Mouse (Mus musculus) brain, embryonic 18.5 days (tissue): ENCODE data around the gene Fam57a.

ENCODE experiments used
- DNase-seq: peaks from one replicate; pipeline ENCODE4 v3.0.0-alpha.2; 2012; ENCODE audit warnings: low read depth, low spot score

Fam57a gene

DNA sequence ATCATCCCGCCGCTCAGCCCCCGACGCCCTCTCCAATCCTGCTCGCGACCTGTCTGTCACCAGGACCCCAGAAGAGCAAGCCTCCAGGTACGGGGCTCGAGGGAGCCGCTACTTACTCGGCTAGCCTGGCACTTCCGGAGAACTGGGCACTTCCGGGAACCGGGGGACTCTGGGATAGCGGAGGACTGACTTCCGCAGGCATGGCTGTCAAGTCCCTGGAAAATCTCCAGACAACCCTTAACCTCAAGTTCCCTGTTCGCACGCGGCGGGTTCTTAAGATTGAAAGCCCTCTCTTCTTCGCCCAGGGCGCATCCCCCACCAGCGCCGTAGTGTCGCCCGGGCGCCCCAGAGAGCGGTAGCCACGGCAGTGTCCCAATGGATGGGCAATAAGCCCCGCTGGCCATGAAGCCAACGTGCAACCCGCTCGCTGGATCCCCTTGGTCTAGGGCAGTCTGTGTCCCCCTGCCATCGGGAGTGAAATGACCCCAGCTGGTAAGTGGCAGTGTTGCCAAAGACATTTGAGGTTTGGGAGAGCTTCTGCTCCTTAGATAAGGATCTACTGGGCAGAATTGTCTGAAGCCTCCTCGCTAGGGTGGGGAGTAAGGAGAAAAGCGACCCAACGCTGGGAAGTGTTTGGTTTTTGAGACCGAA lies at the start of gene Fam57a, which contains the start of gene Vps53:
Fam57a (plus strand) TSS at position 177 of the 651 bp plus-strand sequence.
Vps53 (minus strand) TSS at position 153 of the 651 bp plus-strand sequence.
- DNase-seq: peak; percentile 73

GRCm38 (mm10) chr11:76130859-76131258 lies 48.6 kb upstream of the Fam57a start:
- DNase-seq: no peak

DNA sequence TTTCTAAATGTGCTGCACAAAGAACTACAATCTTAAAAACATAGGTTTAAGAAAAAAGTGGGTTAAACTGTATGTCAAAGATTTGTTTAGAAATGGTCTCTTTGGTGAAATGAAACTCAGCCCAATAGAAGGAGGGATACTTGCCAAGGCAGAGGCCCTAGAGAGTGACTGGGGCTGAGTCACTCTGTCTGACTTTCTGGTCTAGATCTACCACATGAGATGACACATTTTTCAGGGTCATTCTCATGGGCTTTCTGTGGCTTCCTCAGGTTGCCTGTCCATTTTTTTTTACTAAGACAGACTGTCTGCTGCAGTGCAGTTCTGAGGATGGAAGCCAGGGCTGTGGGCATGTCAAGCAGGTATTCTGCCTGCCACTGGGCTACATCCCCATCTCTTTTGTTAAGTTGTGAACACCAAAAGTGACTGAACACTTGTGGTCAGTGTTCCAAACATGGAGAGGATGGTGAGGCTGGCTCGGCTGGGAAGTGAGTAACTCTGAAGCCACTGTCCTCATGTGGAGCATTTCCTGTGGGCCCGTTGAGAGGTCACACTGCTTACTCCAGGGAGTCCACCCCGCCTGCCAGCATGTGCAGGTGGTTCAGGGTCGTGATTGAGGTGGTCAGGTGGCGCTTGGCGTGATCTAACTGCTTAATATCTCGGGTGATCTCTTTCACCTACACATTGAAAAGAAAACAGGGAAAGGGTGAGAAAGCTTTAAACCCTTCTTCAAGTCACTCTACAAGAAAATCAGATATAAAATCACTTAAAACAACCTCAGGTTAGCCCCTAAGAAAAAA lies 43.6 kb upstream of the Fam57a start:
- no peak for DNase-seq

- no peak for DNase-seq
Measured at GRCm38 (mm10) chr11:76137996-76138395, 41.5 kb upstream of the Fam57a start.

- DNase-seq: no peak
Measured at GRCm38 (mm10) chr11:76144386-76144785, 35.1 kb upstream of the Fam57a start.

DNA sequence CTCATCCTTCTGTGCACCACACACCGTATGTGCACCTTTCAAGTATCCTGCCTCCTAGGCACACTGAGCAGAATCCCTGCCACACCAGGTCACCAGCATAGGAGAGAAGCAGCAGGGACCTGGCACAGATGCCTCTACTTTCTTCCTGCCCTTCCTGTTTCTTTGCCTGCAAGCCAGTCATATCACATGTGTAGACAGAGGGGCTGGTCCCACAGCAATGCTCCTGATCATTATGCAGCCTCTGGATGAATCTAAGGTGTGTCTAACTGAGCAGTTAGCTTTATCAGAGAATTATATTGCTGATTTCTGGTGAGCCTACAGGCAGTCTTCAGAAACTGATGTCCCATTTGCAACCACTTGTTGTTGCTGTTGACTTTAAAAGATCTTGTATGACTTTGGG lies 34.3 kb upstream of the Fam57a start:
- no peak for DNase-seq

GRCm38 (mm10) chr11:76146187-76147010 lies 33.1 kb upstream of the Fam57a start:
- no peak for DNase-seq

- peak; percentile 28 for DNase-seq
Measured at GRCm38 (mm10) chr11:76148055-76149008, 31.1 kb upstream of the Fam57a start.

DNA sequence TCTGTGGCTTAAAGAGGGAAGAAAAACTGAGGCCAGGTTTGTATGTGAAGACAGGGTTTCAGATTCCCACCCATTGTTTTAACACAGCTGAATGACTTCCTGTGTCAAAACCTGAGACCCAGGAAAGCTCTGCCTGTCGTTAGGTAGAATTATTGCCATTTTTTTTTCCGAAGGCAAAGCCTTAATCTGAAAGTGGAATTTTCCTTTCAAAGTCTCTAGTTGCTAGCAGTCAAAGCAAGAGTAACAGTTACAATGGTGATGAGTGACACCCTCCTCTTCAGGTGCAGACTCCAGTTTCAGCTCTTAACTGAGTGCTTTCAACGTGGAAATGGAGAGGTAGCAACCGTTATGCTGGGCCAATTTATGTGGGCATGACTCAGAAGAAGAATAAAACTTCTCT lies 28.5 kb upstream of the Fam57a start:
- no peak for DNase-seq

DNA sequence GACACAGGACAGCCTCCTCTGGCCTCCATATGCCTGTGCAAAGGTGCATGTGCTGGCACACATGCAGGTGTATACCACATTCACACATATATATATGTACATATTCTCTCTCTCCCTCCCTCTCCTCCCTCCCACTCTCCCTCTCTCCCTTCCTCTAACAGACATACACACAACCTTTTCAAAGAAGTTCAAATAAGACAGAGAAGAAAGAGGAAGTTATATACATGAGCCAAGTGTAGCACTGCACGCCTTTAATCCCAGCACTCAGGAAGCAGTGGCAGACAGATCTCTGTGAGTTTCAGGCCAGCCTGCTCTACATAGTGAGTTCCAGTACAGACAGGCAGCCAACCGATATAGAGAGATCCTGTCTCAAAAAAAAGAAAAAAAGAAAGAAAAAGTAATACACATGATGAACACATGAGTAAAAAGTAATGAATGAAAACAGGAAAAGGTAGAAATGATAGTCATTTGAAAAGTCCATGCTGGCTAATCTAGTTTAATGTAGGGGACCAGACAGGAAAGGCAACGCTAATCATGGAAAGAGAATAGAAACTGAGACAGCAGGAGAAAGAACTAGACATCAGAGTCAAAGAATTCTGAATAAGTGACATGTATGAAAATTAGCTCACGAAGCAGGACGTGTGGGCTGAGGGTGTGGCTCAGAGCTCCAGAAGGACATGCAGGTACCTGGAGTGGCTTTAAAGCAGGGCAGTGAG lies 26.1 kb upstream of the Fam57a start:
- DNase-seq: no peak

DNA sequence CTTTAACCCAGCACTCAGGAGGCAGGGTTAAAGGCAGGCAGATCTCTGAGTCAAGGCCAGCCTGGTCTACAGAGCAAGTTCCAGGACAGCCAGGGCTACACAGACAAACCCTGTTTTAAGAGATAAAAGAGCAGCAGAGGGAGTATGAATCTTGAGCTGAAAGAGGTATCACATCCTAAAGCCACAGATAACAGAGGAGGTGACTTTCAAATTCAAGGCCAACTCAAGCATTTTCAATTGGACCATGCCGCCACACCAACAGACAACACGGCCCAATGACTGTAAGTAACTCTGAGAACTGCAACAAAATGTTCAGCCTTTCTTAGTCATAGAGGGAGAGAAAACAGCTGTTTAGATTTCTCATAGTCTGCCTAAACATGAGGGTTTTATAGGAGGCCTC lies 25.3 kb upstream of the Fam57a start:
- DNase-seq: no peak

GRCm38 (mm10) chr11:76154861-76155260 lies 24.6 kb upstream of the Fam57a start:
- no peak for DNase-seq

- DNase-seq: no peak
Measured at GRCm38 (mm10) chr11:76158375-76158774, 21.1 kb upstream of the Fam57a start.

GRCm38 (mm10) chr11:76160251-76160650 lies 19.2 kb upstream of the Fam57a start:
- no peak for DNase-seq

- no peak for DNase-seq
Measured at GRCm38 (mm10) chr11:76166657-76167056, 12.8 kb upstream of the Fam57a start.

DNA sequence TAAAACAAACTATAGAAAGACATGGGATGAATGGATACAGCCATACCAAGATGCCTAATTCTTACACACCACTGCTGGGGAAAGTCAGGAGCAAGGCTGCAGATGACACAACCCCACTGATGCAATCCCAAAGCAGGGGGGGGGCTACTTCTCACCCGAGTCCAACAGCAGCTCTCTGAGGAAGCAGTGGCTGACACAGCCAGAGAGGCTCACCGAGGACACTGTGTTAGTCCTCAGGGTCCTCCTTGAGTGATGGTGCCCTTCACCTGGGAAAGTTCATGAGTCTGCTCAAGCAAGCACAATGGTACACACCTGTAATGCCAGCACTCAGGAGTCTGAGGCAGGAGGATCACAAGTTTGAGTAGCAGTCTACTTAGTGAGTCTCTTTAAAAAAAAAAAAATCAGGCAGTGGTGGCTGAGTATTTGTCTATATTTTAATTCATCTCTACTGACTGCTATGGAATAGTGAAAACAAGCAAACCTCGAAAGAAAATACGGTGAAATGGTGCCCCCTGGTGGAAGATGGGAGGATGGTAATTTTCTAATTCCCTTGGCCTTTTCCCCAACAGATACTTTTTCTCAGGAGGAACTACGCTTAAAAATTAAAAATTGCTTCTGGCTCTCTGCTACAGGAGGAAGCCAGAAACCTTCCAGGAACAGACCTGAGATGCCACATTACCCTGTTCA lies 12.2 kb upstream of the Fam57a start:
- no peak for DNase-seq

DNA sequence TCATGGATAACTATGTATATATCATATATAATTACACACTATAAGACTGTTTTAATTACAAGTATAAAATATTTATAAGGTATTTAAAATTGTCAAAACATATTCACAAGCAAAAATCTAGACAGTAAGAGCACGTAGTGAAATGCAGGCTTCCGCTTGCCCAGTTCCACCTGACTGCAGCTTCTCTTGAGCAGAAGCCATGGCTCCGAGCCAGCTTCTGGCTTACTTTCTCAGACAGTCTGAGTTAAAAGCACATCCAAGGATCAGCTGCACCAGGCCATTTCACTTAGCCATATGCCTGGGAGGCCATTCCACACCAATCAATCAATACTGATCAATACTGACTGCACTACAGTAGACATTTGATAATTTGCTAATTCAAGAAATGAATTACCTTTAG lies 10.5 kb upstream of the Fam57a start:
- DNase-seq: no peak

DNA sequence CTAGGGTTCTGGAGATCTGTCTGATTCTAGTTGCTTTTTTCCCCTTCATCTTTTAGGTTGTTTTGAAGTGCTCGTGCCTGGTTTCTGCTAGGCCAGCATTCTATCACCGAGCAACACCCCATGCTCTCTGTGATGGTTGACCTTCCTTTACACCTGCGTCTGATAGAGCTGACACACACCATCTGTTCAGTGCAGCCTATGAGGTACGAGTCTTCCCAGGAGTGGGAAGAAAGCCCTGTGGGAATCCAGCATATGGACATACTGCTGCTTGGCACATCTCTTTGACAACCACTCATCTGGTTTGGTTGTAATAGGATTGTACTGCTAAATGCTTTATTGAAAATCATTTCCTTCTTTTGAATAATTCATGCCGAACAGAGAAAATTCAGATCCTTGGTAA lies 9.3 kb upstream of the Fam57a start:
- no peak for DNase-seq

DNA sequence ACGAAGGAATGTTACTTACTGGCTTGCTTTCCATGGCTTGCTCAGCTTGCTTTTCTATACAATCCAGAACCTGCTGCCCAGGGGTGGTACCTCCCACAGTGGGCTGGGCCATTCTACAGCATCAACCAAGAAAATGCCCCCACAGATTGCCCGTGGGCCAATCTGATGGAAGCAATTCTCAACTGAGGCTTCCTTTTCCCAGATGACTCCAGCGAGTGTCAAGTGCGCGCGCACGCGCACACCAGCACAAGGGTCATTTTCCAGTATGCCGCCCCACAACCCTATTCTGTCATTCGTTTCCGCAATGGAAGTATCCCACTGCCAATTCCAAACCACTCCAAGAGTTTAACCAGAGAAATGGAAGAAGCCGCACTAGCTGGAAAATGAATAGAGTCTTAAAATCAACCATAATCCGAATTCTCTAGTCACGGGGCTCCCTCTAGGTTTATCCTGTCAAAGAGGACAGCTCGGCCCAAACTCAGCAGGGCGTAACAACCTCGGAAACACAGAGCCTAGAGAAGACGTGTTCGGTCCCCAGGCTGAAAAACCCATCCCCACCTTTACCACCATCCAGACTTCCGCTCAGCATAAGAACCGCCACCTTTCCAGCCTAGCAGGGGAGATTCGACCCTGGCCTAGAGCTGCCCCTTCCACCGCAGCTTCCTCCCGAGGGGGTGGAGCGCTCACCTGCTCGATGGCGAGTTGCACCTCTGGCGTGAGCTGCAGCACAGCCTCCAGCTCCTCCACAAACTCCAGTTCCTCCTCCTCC lies 561 bp upstream of the Fam57a start:
- no peak for DNase-seq
